Mouse (Mus musculus): ENCODE measurements at regions not wholly inside any gene's neighbourhood (a gene's known extent, or its start where the extent isn't known, plus 50 kb on each side); places are given as distances from the start of the nearest gene placed in this dataset.

DNA sequence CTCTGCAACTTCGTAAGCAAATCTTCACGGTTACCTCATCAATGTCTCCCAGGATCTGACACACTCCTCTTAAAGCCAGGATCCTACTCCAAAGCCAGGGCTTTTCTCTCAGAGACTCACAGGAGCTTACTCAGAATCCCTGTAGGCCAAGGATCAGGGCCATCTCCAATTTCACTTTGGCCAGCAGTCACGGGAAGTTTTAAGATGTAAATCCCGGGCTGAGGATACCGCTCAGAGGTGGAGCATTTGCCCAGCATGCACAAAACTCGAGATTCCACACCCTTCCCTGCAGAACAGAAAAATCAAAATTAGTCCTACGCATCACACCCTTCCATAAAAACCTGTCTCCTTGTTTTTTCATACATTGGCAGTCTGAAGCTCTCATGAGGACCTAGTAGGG, 112.1 kb upstream of the Slc24a5 start:
- DNase-seq: no peak

GRCm38 (mm10) chr2:124959431-124959830, 108.5 kb upstream of the Slc24a5 start:
- no peak for DNase-seq

- DNase-seq: no peak
Measured at GRCm38 (mm10) chr2:124971826-124972749, 95.8 kb upstream of the Slc24a5 start.

DNA sequence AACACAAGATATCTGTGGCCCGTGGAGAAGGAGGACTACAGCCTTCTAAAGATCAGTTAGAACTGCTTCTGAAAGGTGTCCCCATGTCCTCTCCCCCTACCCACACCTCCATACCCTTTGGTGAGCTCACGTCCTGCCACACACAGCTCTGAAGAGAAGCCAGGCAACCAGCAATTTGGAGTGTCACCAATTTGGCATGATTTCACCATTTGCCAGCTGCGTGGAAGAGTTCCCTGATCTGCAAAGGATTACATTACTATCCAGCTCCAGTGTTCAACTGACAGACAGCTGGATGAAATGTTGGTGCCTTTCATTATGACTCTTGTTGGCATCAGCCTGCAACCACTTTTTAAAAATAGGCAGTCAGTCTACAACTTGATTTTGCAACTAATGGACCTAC, 92.8 kb upstream of the Slc24a5 start:
- DNase-seq: no peak

GRCm38 (mm10) chr2:124990976-124991375, 76.9 kb upstream of the Slc24a5 start:
- no peak for DNase-seq

DNA sequence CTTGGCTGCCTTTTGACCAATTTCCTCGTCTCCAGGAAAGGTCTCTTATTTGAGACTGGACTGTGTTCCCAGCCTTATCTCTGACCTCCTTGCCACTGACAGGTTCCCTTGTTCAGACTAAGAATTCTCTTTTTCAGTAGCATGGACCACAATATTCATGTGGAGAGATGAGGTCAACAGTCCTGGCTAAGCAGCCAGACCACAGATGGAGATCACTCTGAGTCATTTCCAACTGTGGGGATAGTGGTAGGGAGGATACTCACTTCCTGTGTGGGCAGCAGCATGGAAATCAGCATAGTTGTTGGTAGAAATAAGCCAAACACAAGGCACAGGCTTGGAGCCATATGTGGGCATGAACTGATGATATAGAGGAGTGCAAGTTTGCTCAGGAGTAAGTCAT, 52.9 kb upstream of the Slc24a5 start:
- DNase-seq: no peak

- no peak for DNase-seq
Measured at GRCm38 (mm10) chr2:125016946-125017345, 51.0 kb upstream of the Slc24a5 start.

Data from kidney, postnatal 10 days (tissue).